Mouse (Mus musculus): ENCODE results near the gene Rorc. TPM values are rescaled to one million over a fixed set of nuclear protein-coding genes. Genes with fewer than 3 reads are reported as not detected.

Gene Rorc
- 1 to 10 TPM; 2.0 to 2.6 TPM for total RNA-seq (2021)
- long read RNA-seq, partial matches to known transcripts: 1 of 3 reads
- long read RNA-seq, other reads (novel, unspliced or antisense): 0 of 3 reads

DNA sequence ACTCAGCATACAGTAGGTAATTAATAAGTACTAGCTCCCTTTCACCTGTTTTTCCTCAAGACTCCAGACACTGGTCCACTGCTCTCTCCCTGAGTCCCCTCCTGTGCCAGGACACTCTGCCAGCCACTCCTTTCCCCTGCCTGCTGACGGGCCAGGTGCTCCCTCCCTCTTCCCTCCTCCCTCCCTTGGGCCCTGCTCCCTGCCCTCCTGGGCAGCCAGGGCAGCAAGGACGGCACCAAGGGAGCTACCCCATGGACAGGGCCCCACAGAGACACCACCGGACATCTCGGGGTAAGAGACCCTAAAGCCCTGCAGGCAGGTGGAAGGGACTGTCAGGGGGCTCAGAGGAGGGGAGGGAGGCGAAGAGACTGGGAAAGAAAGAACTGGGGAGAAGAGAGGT, at the start of gene Rorc:
Rorc (plus strand) TSS at position 154 of the 400 bp plus-strand sequence.
- DNase-seq (ENCODE audit: low spot score in 2 of 2): no peak

DNA sequence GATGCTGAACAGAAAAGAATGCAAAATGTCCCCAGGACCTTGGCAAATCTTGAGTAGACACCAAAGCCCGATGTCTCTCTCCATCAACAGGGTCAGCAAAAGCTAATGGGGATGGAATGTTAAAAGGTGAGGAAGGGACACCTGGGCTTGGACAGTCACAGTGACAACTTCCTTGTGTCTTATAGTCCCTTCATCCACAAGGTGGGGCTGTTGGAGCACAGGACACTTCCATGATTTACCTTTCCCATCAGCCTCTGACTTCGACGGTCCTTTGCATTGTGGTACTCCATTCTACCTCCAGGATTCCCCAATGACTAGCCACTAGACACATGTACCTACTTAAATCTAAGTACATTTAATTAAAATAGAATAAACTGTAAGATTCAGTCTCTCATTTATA, 43.9 kb upstream of the Rorc start:
- no peak for DNase-seq (ENCODE audit: low spot score in 2 of 2)

DNA sequence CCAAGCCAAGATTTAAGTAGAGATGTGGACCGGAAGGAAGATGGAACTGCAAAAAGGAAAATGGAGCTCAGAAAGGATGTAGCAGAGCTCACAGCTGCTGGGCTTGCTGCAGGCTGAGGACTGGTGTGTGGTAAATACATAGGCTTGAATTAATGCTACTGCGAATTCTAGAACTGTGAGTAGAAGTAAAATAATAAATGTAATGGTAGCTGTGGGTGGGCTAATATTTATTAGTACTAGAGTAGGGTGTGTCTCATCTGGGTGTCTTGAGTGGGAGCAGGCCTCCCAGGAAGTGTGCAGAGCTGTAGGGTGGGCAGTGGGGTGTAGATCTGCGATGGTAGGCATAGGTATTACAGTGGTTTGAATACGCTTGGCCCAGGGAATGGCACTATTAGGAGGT, 38.2 kb upstream of the Rorc start:
- no peak for DNase-seq (ENCODE audit: low spot score in 2 of 2)

DNA sequence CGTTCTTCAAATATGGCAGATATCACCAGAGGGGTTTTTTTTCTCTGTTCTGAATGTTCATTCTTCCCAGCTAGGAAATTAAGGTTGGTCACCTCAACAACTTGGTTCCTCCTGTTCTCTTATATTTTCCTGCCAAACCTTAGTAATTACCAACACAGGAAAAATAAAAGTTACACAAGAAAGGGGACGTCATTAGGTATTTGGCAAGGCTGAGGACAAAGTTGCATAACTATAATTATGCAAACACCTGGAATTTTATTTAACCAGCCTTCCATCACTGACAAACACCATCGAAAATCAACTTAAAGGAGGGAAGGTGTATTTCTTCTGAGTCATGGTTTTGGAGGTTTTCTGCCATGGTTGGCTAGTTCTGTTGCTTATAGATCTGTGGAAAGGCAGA, 34.1 kb upstream of the Rorc start:
- DNase-seq (ENCODE audit: low spot score in 2 of 2): no peak

DNA sequence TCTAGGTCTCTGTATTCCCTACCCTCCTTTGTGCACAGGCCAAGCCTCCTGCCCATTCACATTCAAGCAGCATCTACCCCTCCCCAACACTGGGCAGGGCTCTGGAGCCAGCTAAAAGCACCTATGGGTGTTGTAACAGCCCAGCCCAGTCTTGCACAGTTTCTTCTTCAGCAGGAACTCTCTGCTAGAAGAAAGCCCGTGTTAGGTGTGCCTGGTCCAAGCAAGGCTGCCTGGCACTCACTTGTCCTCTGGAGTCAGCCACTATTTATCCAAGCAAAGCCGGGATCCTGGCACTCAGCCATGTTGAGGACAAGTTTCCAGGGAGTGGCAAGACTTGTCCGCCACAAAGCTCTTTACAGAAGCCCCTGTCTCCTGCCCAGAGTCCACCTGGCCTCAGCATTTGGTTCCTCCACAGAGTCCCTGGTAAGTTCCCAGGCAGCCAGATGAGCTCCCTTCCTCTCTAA, 30.6 kb upstream of the Rorc start, which contains the start of gene Them5:
Them5 (plus strand) TSS at position 141 of the 464 bp plus-strand sequence.
- DNase-seq (ENCODE audit: low spot score in 2 of 2): no peak

DNA sequence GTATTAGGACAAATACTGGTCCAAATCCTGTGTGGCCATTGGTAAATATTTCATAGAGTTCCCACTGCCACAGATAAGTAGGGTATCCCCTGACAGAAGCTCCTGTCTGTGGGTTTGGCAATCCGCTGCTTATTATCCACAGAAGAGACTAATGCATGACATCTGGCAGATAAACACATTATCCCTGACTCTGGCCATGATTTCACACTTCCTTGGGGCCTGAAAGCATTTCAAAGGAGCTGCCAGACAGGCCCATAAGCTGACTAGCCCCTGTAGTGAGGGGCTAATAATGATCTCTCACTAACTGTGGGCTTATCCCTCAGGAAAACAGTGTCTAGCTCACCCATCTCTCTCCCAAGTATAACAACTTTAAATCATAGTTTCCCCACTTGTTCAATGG, 30.0 kb upstream of the Rorc start:
- no peak for DNase-seq (ENCODE audit: low spot score in 2 of 2)

DNA sequence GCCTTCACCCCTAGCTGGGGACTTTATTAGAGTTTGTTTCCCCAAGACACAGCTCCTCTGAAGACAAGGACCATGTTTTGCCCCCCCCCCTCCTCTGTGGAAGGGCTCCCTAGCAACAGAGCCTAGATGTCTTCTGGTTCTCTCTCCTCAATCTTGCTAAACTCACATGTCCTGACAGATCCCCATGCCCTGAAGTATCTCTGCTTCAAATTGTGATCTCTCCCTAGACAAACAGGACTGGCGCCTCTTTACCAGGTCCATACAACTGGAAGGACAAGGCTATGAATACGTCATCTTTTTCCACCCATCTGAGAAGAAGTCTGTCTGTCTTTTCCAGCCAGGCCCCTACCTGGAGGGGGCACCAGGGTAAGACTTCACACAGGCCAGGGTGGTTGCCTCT, 28.4 kb upstream of the Rorc start:
- DNase-seq (ENCODE audit: low spot score in 2 of 2): no peak

DNA sequence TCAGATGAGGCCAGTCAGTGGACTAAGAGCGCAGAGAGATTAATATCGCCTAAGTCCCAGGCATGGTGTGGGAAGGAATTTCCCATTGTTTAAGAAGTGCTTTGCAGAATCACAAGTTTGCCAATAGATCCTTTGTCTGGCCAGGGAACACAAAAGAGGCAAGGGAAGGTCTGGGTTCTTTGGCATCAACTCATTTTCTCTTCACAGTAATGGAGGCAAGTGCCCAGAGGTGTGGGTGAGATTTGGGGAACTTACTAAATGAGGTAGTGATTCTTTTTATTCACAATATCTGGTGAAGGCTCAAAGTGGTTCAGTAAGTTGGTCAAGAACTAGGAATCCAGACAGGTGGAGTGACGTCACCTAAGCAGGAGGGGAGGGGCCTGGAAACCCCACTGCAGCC, 27.7 kb upstream of the Rorc start:
- no peak for DNase-seq (ENCODE audit: low spot score in 2 of 2)

DNA sequence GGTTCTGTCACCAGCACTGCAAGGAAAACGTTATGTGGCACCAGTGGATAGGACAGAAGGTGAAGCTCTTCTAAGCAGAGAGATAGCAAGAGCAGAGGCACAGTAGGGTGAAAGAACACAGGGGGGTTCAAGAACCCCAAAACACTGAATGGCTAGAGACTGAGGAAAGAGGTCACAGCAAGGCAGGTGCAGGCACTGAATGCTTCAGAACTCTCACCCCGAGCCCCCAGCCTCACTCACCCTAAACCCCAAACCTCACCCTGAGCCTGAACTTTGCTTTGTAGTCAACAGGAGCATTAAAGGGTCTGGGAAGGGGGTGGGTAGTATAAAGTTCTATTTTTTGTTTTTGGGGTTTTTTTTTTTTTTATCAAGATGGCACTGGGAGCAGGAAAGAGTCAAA, 24.4 kb upstream of the Rorc start:
- no peak for DNase-seq (ENCODE audit: low spot score in 2 of 2)

DNA sequence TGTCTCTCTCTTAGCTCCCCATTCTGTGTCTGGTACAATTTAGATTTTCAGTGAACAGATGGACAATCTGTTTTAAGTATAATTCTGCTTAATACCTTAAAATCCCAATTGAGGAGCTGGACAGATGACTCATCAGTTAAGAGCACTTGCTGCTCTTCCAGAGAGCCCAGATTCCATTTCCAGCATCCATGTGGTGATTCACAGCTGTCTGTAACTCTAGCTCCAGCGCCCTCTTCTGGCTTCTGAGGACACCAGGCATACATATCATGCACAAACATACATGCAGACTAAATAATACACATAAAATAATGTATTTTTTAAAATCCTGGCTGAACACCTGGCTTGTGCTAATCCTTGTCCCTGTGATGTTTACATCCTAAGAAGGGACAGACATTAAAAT, 11.8 kb upstream of the Rorc start:
- DNase-seq (ENCODE audit: low spot score in 2 of 2): peak; percentile 34 to 71

DNA sequence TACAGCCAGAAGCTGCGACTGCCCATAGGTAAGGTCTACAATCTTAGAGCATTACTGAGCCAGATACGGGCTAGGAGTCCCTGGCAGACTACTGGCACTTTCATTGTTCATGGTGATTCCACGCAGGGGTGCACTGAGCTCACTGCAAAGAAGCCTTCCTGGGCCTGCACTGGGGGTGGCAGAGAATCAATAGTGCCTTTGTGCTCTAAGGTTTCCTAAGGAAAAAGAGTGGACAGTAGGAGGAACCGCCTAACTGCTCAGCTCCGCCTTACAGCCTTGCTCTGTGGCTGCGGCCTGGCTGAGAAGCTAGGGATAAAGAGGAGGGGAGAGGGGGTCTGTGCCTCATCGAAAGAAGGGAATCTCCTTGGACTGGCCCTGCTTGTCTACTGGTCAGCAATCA, 10.5 kb upstream of the Rorc start, which contains the start of gene C2cd4d:
C2cd4d (plus strand) TSS at position 301 of the 400 bp plus-strand sequence.
- DNase-seq (ENCODE audit: low spot score in 2 of 2): no peak

DNA sequence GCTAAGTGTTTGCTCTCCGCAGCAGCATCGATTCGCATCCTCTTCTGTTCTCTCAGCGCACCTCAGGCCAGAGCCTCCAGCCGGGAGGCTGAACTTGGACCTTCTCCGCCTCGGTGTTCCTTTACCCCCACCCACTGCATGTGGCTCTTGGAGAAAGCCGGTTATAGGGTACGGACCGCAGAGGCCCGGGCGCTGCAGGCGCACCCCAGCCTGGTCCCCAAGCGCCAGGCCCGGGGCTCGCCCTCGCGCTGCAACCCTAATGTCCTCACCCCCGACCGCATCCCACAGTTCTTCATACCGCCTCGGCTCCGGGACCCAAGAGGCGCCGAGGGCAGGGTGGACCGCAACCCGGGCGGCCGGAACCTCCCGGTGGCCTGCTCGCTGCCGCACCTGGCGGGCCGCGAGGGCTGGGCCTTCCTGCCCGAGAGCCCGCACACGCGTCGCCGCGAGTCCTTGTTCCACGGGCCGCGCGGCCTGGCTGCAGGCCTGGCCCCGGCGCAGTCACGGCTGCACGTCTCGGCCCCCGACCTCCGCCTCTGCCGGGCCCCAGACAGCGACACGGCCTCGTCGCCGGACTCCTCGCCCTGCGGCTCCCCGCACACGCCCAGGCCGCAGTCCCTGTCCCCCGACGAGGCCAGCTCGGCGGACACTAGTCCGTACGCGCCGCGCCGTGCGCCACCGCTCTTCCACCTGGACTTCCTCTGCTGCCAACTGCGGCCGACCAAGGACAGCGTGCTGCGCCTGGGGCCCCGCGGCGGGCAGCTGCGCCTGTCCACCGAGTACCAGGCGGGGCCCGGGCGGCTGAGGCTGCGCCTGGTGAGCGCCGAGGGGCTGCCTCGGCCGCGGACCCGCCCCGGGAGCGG, 9.1 kb upstream of the Rorc start:
- peak in 1 of 2 experiments; percentile 27 for DNase-seq (ENCODE audit: low spot score in 2 of 2)

DNA sequence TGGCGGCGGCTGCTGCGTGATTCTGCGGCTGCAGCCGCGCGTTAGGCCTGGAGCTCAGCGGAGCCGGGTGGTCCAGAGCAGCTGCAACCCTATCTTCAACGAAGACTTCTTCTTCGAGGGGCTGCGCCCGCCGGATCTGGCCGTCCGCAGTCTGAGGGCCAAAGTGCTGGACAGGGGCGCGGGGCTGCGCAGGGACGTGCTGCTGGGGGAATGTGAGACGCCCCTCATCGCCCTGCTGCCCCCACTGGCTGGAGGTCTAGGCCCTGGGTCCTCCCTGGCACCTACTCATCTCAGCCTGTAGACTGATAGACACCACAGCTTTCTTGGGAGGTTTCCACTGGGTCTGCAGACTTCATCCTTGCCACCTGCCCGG, 8.5 kb upstream of the Rorc start:
- DNase-seq (ENCODE audit: low spot score in 2 of 2): no peak

DNA sequence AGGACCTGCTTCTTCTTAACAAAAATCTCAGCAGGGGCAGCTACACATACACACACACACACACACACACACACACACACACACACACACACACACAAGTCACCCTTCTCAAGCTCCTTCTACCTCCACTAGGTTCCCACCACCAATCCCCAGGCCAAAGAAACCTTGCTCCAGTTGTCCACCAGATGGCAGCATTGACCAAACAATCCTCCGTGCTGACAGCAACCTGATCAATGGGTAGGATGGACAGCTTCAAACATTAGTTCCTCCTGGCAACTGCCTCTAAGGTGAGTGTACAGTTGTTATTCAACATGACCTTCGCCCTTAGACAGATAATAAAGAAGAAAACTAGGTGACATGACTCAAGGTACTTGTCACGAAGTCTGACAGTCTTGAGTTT, 5.8 kb upstream of the Rorc start:
- peak; percentile 70 to 91 for DNase-seq (ENCODE audit: low spot score in 2 of 2)

DNA sequence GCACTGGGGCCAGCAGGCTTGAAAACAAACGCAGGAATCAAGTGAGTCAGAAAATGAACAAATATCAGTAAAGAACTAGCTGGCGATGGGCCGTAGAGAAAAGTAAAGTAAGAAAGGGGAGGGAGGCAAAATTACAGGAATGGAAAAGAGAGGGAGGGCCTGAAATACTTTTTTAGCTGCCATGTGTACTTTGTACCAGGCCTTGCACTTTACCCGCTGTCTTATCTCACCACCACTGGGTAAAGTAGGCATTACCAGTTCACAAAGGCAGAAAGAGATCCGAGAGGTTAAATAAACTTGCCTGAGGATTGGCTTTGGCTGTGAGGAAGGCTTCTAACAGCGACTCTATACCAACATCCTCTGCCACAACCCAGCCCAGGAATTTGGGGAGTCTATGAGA, 5.1 kb upstream of the Rorc start:
- no peak for DNase-seq (ENCODE audit: low spot score in 2 of 2)

DNA sequence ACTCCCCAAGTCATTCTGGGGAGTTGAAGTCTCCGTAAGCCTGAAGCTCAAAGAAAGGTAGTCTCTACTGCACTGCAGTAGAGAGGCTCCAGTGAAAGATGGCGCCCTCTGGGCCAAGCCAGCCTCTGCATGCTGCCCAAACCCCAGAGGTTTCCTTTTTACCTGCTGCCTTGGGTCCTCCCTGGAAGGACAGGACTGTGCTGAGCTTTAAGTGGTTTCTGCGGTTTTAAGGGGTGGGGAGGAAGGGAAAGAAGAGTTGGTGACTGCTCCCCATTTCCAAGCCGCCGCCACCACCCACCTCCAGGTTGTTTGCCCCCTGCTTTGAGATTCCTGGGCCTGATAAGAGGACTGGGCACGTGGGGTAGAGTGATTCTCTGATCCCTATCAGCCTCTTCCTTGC, 4.0 kb upstream of the Rorc start:
- DNase-seq (ENCODE audit: low spot score in 2 of 2): no peak

DNA sequence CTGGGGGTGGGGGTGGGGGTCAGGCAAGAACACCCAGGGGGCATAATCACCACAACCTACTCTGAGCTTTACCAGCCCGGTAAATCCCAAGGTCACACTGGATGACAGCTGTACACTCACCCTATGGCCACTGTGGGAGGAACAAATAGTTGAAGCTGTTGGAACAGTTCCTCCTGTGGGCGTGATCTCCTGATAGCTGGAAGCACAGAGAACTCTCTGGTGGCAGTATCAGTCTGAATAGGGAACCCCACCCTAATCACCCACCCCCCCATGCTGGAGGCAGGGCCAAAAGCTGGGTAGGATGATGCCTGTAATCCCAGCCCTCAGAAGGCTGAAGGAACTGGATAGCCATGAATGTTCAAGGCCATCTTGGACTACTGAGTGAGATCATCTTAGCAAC, 2.9 kb upstream of the Rorc start:
- DNase-seq (ENCODE audit: low spot score in 2 of 2): no peak

DNA sequence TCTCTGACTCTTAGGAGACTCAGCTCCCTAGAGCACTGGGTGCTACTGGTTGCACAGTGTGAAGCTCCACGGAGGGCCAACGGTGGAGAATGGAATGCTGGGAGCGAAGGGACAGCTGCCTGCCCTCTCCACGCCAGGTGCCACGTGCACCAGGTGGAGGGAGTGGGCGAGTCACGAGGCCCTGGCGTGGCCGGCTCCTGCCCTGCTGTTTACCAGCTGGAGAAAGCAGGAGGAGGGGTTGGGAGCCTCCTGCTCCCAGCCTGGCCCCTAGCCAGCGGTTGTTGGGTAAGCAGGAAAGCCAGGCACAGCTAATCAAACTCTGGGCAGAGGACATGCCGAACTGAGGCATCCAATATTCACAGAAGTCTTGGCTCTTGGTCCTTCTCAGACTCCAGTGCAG, 957 bp upstream of the Rorc start:
- peak in 1 of 2 experiments; percentile 48 for DNase-seq (ENCODE audit: low spot score in 2 of 2)

DNA sequence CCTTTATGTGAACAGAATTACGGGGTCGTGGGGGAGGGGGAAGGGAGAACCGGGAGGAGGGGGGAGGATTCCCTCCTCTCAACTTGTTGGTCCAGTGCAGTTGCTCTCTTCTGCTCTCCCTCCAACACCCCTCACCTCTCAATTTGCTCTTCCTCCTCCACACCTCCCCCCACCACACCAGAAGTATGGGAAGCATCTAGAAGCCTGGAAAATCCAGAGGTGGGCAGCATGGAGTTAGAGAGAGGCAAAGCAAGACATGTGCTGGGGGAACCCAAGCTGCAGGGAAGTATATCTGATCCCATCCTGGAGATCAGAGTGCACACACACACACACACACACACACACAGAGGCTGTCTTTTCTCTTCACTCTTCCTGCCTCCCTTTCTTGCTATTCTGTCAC, 556 bp upstream of the Rorc start:
- DNase-seq (ENCODE audit: low spot score in 2 of 2): no peak

DNA sequence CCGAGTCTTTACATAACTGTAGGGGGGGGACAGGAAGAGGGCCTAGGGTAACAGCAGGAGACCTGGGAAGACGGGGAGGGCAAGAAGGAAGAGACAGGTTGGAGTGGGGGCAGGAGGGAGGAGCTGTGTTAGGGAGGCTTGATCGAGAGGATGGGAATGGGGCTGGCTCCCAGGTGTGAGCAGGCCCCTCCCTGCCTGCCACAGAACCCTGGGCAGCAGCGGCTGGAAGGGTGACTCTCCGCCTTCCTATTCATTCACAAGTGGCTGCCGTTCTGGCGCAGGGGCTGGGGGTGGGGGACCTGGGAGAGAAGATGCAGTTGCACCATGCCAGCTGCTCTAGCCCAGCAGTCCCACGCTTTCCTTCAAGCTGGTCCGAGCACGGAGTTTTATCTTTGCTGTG, 496 bp downstream of the Rorc start:
- DNase-seq (ENCODE audit: low spot score in 2 of 2): no peak

DNA sequence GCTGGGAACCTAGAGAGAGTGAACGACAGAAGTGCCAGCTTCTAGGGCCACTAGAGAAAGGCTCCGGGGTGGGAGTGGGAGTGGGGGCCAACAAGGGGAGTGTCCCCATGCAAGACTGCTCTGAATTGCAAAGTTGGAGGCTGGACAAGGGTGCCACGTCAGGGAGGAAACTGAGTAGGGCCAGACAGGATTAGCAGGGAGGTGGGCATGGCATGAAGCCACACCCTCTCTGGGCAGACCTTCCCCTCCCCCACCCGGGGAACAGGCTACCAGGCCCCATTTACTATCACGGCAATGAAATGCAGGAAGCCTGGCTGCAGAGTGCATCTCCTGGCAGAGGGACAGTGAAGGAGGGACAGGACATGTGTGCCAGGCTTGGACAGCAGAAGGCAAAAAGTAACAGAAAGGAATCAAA, 1.0 kb downstream of the Rorc start:
- DNase-seq (ENCODE audit: low spot score in 2 of 2): no peak

DNA sequence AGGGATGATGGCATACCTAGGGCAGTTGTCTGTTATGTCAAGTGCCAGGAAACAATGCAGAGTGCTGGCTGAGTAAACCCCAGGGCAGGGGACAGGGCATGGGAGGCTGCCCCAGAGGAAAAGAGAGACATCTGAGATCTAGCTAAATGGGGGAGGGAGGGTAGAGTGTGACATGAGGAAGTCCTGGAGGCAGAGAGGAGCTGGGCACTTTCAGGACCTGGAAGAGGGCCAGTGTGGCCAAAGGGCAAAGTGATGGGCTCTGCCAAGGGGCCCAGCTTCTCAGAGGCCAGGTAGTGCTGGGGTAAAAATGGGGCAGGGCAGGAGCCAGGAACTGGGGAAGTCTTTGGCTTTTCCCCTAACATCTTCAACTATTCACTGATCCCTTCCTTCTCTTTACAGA, 2.0 kb downstream of the Rorc start:
- no peak for DNase-seq (ENCODE audit: low spot score in 2 of 2)

DNA sequence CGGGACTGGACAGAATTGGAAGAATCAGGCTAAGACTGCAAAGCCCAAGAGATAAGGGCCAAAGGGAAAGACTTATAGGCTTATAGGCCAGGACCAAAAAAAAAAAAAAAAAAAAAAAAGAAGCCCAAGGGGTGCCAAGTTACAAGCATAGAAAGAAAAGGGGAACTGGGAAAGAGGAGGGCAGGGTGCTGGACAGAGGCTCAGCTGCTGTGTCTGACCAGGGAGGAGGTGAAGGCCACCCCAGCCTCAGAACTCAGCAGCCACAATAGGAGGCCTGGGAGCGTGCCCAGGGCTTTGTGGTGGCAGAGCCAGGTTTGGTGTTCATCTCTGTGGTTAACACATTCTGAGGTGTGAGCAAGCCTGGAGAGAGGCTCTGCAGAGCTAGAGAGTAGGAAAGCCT, 2.6 kb downstream of the Rorc start:
- no peak for DNase-seq (ENCODE audit: low spot score in 2 of 2)
